Mouse (Mus musculus) heart, postnatal 0 days (tissue): ENCODE results near the gene Trip6.
A peak's percentile ranks its signal among the peaks of the same experiment; 100 is the strongest.

ENCODE experiments used
- CTCF ChIP-seq: IDR thresholded peaks from 2 replicates; pipeline ENCODE4 v1.5.1; 2016; ENCODE audit warnings: antibody characterized with exemption, control low read depth, low read depth
- EP300 ChIP-seq: IDR thresholded peaks from 2 replicates; pipeline ENCODE4 v1.6.1; 2016; ENCODE audit warnings: antibody characterized with exemption, low read depth

- TF ChIP-seq EP300, result no peak
- TF ChIP-seq CTCF, result peak; percentile 7; the same call in 1 of the 2 replicates
Measured at GRCm38 (mm10) chr5:137358382-137358781, 44.2 kb upstream of the Trip6 start.
